Comparison of ENCODE assay signal across 9 mouse cellular contexts in genomic region chr10:59948363-59949254, GRCm38 (mm10). TPM values are rescaled to one million over a fixed set of nuclear protein-coding genes. Genes with fewer than 3 reads are reported as not detected.
DNase-seq lines count a peak whose midpoint lies in the region; ATAC-seq and TF ChIP-seq lines count a peak whose summit lies in the region.
"Had no signal": no experiment of that assay in that cellular context is flagged by ENCODE, and none has a peak within 500 bp of the region (broad histone marks: within the 10 kb centered on the region; RNA-seq: fewer than 3 reads in every experiment).

No protein-coding gene starts in this region.

- 52% methylated on average over 6 of the region's 6 CpGs for WGBS in forebrain, embryonic 13.5 days
- WGBS in hindbrain, postnatal 0 days, result 50% methylated on average over 6 of the region's 6 CpGs
- WGBS in midbrain, embryonic 14.5 days, result 54% methylated on average over 6 of the region's 6 CpGs

- no peaks in the 10 kb centered on the region for H3K9me3 ChIP-seq in forebrain, embryonic 13.5 days (replicated peaks)
- no peaks in the 10 kb centered on the region for H3K9me3 ChIP-seq in hindbrain, postnatal 0 days (ENCODE audit: low read length)
- no peaks in the 10 kb centered on the region for H3K9me3 ChIP-seq in midbrain, embryonic 14.5 days (ENCODE audit: control insufficient read depth, low read length)

- H3K27ac ChIP-seq in forebrain, embryonic 13.5 days, result peak overlapping the region; percentile 41
- peak overlapping the region; percentile 98 for H3K27ac ChIP-seq in hindbrain, postnatal 0 days
- H3K27ac ChIP-seq in midbrain, embryonic 14.5 days (replicated peaks; ENCODE audit: low read depth, low read length), result no peak overlapping the region

- DNase-seq in adrenal gland, adult (ENCODE audit: inconsistent age in 2 of 2, low spot score in 1 of 2), result peak; percentile 77 to 92
- no peak for DNase-seq in adrenal gland, postnatal 4 days (ENCODE audit: low spot score in 2 of 2)
- DNase-seq in 416B (ENCODE audit: low read depth), result peak; percentile 90
- DNase-seq in hindbrain, postnatal 0 days (ENCODE audit: low spot score), result no peak
- no peak for DNase-seq in midbrain, embryonic 14.5 days
- no peak for DNase-seq in embryo, embryonic 11 days
- DNase-seq in spleen, postnatal 36 days (ENCODE audit: low spot score in 2 of 2), result no peak

- no peaks in the 10 kb centered on the region for H3K27me3 ChIP-seq in forebrain, embryonic 13.5 days
- H3K27me3 ChIP-seq in hindbrain, postnatal 0 days (ENCODE audit: insufficient read depth, low read length), result no peaks in the 10 kb centered on the region
- H3K27me3 ChIP-seq in midbrain, embryonic 14.5 days (ENCODE audit: control insufficient read depth, insufficient read depth, low read length), result no peaks in the 10 kb centered on the region

- H3K4me1 ChIP-seq in forebrain, embryonic 13.5 days, result peaks cover 38% of the 10 kb centered on the region
- no peaks in the 10 kb centered on the region for H3K4me1 ChIP-seq in hindbrain, postnatal 0 days (ENCODE audit: insufficient read depth, low read length)
- peaks cover 22% of the 10 kb centered on the region for H3K4me1 ChIP-seq in midbrain, embryonic 14.5 days (ENCODE audit: control insufficient read depth, insufficient read depth, low read length)

- no peaks in the 10 kb centered on the region for H3K36me3 ChIP-seq in forebrain, embryonic 13.5 days (ENCODE audit: poor library complexity, severe bottlenecking)
- H3K36me3 ChIP-seq in hindbrain, postnatal 0 days (ENCODE audit: insufficient read depth, low read length), result no peaks in the 10 kb centered on the region
- H3K36me3 ChIP-seq in midbrain, embryonic 14.5 days (ENCODE audit: control insufficient read depth, insufficient read depth, low read length), result no peaks in the 10 kb centered on the region

- peak overlapping the region; percentile 78 for H3K4me2 ChIP-seq in forebrain, embryonic 13.5 days
- peak overlapping the region; percentile 95 for H3K4me2 ChIP-seq in hindbrain, postnatal 0 days (ENCODE audit: low read depth, low read length)
- H3K4me2 ChIP-seq in midbrain, embryonic 14.5 days (ENCODE audit: low read length), result peak overlapping the region; percentile 90

- peak overlapping the region; percentile 91; the same call in 1 of the 2 replicates for H3K4me3 ChIP-seq in forebrain, embryonic 13.5 days
- peak overlapping the region; percentile 86; the same call in 1 of the 2 replicates for H3K4me3 ChIP-seq in hindbrain, postnatal 0 days (ENCODE audit: low read length)
- no peak overlapping the region for H3K4me3 ChIP-seq in midbrain, embryonic 14.5 days (replicated peaks; ENCODE audit: low read depth, low read length)
- H3K4me3 ChIP-seq: erythroblast, embryonic 14.5 days had no signal

- ATAC-seq in forebrain, embryonic 13.5 days, result no peak
- no peak for ATAC-seq in hindbrain, postnatal 0 days
- no peak for ATAC-seq in midbrain, embryonic 14.5 days (ENCODE audit: low FRiP score, low TSS enrichment)

- H3K9ac ChIP-seq in forebrain, embryonic 13.5 days, result 0 out of 2 replicates have a peak overlapping the region, but pooled peaks have one; percentile 22
- no peak overlapping the region for H3K9ac ChIP-seq in hindbrain, postnatal 0 days (replicated peaks; ENCODE audit: low read length)
- no peak overlapping the region for H3K9ac ChIP-seq in midbrain, embryonic 14.5 days (replicated peaks; ENCODE audit: low read length)

- TF ChIP-seq CTCF in hindbrain, postnatal 0 days (IDR thresholded peaks at IDR 0.05; ENCODE audit: low read depth), result no peak

RNA-seq across cellular contexts. Expression of gene Ddit4, which starts 3.0 kb away (rescaled TPM):
- total RNA-seq in adrenal gland, postnatal 4 days (2021), result 10 to 100 TPM; 59.7 to 80.6 TPM
- 69.3 and 71.3 TPM in 2 replicates for polyA plus RNA-seq in forebrain, embryonic 13.5 days (2015; fragmentation: Nextera tagmentation; extraction: Ambion mirVana)
- 55.9 and 76.6 TPM in 2 replicates for total RNA-seq in hindbrain, postnatal 0 days (2014; rRNA removed)
- polyA plus RNA-seq in hindbrain, postnatal 0 days (2015; fragmentation: Nextera tagmentation; extraction: Ambion mirVana), result 55.2 and 56.9 TPM in 2 replicates
- polyA plus RNA-seq in midbrain, embryonic 14.5 days (2014; fragmentation: Nextera tagmentation; extraction: Ambion mirVana), result 6.2 and 7.3 TPM in 2 replicates

RNA-seq across cellular contexts. Expression of gene Ascc1, which starts 54.0 kb away (rescaled TPM):
- 10 to 100 TPM; 35.7 to 38.0 TPM for total RNA-seq in adrenal gland, postnatal 4 days (2021)
- 42.1 and 43.1 TPM in 2 replicates for polyA plus RNA-seq in forebrain, embryonic 13.5 days (2015; fragmentation: Nextera tagmentation; extraction: Ambion mirVana)
- total RNA-seq in hindbrain, postnatal 0 days (2014; rRNA removed), result 10.6 and 11.5 TPM in 2 replicates
- 41.8 and 42.9 TPM in 2 replicates for polyA plus RNA-seq in hindbrain, postnatal 0 days (2015; fragmentation: Nextera tagmentation; extraction: Ambion mirVana)
- 48.2 and 48.4 TPM in 2 replicates for polyA plus RNA-seq in midbrain, embryonic 14.5 days (2014; fragmentation: Nextera tagmentation; extraction: Ambion mirVana)

RNA-seq across cellular contexts. Expression of gene Anapc16, which starts 54.3 kb away (rescaled TPM):
- total RNA-seq in adrenal gland, postnatal 4 days (2021), result 10 to 100 TPM; 82.2 to 88.4 TPM
- polyA plus RNA-seq in forebrain, embryonic 13.5 days (2015; fragmentation: Nextera tagmentation; extraction: Ambion mirVana), result 122 TPM in 2 replicates
- total RNA-seq in hindbrain, postnatal 0 days (2014; rRNA removed), result 62.6 and 70.1 TPM in 2 replicates
- 132 and 133 TPM in 2 replicates for polyA plus RNA-seq in hindbrain, postnatal 0 days (2015; fragmentation: Nextera tagmentation; extraction: Ambion mirVana)
- 97.2 and 105 TPM in 2 replicates for polyA plus RNA-seq in midbrain, embryonic 14.5 days (2014; fragmentation: Nextera tagmentation; extraction: Ambion mirVana)

Comparison
In these comparisons a context has a peak if more than half of its experiments do, and no peak if none do; other contexts are left out.
1. DNase-seq: peak in adrenal gland, adult (2 of 2) and 416B (single experiment); none in adrenal gland, postnatal 4 days (0 of 2), hindbrain, postnatal 0 days (single experiment), midbrain, embryonic 14.5 days (single experiment), embryo, embryonic 11 days (single experiment) and spleen, postnatal 36 days (0 of 2).
2. Peak in every context shown above with its lines, with median percentiles within 50 percentile points of each other: H3K4me2 ChIP-seq.